Mouse (Mus musculus): ENCODE results near the gene Shisa9.

GRCm38 (mm10) chr16:12010136-12010535, 26.2 kb downstream of the Shisa9 start:
- no peak for TF ChIP-seq EP300 (IDR thresholded peaks at IDR 0.05; ENCODE audit: low read depth)
- TF ChIP-seq CTCF (IDR thresholded peaks at IDR 0.05; ENCODE audit: low read depth) = no peak

All from liver, embryonic 14.5 days (tissue).